Mouse (Mus musculus): ENCODE results near the gene Srgap3. TPM values are rescaled to one million over a fixed set of nuclear protein-coding genes. Genes with fewer than 3 reads are reported as not detected.

The Srgap3 gene
- total RNA-seq, 2 experiments from 2014 or later, result 254 to 257 TPM

GRCm38 (mm10) chr6:112696056-112696950 lies 250.8 kb downstream of the Srgap3 start, which contains the start of gene Rad18:
Rad18 (minus strand) TSS chr6:112696686.
- DNase-seq (ENCODE audit: low spot score in 2 of 2), result peak; percentile 74 to 83

- no peak for DNase-seq (ENCODE audit: low spot score in 2 of 2)
These were observed 252.6 kb downstream of the Srgap3 start for GRCm38 (mm10) chr6:112694492-112694891.

DNA sequence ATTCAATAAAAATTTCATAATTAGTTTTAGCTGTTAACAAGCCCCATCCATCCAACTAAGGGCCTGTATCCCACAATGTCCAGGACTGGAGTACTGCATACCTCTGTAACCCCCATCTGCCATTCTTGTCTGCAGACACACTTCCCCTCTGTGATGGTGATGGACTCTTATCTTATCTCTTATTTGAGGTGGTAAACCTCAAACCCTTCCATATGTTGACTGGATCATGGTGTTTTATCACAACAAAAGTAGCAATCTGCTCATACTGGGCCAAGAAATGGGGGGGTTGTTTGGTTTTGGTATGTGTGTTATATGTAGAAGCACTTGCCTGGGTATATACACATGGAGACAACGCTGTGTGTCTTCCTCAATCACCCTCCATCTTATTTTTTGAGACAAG lies 255.5 kb downstream of the Srgap3 start:
- no peak for DNase-seq (ENCODE audit: low spot score in 2 of 2)

DNA sequence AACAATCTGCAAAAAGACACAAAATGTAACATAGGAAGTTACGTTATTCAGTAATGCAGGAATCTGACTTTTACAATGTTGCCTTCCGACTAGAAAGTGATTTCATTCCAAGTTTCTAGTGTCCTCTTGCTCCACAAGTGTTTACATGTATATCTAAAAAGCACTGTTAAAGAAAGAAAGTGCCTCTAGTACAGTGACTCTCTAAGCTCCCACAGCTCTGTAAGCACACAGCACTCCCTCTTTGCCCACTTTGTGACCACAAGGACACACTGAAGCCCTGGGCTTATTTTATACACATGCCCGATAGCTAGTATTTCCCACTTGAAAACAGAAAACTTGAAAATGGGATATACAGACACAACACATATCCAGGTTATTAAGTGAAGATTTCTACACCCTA lies 259.0 kb downstream of the Srgap3 start:
- no peak for DNase-seq (ENCODE audit: low spot score in 2 of 2)

DNA sequence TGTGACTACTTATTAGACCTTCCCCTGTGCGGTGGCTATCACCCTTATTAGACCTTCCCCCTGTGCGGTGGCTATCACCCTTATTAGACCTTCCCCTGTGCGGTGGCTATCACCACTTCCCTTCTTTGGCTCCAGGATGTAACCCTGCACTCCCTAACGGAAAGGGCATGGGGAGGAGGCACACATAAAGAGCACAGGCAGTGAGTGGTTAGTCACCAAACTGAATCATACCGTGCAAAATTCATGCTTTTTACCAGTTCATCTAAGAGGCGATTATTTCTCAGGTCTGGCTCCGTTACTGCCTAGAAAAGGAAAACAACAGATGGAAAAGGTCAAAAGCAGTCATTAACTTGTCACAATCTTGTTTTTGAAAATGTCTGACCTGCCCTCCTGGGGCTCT lies 260.6 kb downstream of the Srgap3 start:
- DNase-seq (ENCODE audit: low spot score in 2 of 2), result no peak

DNA sequence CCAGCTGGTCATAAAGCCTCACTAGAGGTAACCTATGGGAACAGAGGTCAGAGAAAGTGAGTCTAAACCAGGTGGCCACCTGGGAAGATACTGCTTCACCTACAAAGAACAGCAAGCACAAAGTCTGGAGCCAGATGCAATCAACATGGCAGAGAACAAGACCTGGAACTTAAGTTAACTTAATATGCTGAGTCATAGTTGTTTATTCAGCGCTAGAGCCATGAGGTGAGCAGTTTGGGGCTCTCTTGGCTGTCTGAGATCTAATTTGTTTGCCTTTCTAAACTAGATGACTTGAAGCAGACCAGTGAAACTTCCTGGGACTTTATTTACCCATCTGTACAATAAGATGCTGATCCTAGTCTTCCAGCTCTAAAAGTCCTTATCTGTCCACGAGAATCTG lies 263.0 kb downstream of the Srgap3 start:
- DNase-seq (ENCODE audit: low spot score in 2 of 2), result no peak

Other genes with a start within 250 kb of the Srgap3 start
- 10 to 100 TPM; 31.5 to 33.1 TPM for gene Thumpd3, start 99.0 kb upstream of the Srgap3 start, total RNA-seq (2021)
- gene Setd5, start 130.1 kb upstream of the Srgap3 start, total RNA-seq (2021), result 100 to 1,000 TPM; 116 to 125 TPM
- 10 to 100 TPM; 86.6 to 91.8 TPM for gene Lhfpl4, start 248.1 kb upstream of the Srgap3 start, total RNA-seq (2021)

Measured in layer of hippocampus, postnatal 14 days (tissue).